Mouse (Mus musculus) lung, postnatal 14 days (tissue): Measurements from ENCODE around the gene Ly86.

Source experiments
- DNase-seq: peaks from one replicate; pipeline ENCODE4 v3.0.0; 2021

The Ly86 gene

GRCm38 (mm10) chr13:37459957-37460930 lies 115.2 kb downstream of the Ly86 start:
- DNase-seq: peak; percentile 83

- DNase-seq: peak; percentile 60
These were observed 117.2 kb downstream of the Ly86 start for GRCm38 (mm10) chr13:37462049-37462702.

GRCm38 (mm10) chr13:37465710-37466109 lies 120.7 kb downstream of the Ly86 start:
- DNase-seq: no peak

DNA sequence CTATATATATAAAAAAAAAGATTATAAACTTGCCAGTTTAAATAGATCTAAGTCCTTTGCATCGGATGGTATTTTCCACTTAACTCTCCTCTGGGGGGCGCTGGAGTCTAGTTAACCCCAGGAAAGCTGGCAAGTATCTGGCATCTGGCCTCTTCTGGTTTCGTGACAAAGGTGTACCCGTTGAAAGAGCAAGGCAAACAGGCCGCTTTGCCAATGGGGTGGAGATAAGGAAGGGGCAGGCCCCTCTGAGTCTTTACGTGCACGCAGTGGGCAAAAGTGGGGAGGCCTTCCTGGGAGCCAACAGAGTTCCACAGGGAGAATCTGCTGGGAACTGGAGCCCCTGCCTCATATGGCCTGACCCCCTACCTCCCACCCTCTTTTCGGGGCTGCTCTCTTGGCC lies 122.8 kb downstream of the Ly86 start:
- DNase-seq: peak; percentile 93
